Mouse (Mus musculus): Measurements from ENCODE around the gene Gm28230. TPM values are rescaled to one million over a fixed set of nuclear protein-coding genes. Genes with fewer than 3 reads are reported as not detected.
A peak's percentile ranks its signal among the peaks of the same experiment; 100 is the strongest.

Gm28230 gene
- total and polyA plus RNA-seq, 2 experiments from 2014 or later: not detected

DNA sequence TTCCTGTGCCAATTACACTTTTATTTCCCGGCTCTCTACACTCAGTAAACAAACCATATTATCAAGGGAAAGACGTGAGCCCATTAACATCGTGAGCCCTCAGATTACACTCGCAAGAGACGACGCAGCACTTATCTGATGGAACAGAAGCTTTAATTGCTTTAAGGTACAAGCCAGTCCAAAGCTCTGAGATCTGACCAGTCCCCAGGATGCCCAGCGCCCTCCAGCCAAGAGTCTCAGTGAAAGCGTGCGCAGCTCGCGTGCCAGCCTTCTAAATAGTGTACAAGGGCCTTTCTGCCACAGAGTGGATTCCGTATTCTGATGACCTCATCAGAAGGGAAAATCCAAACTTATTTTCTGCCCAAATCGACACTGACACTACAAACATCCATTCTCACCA is 35.4 kb downstream of the Gm28230 start:
- Histone ChIP-seq H3K4me3 (ENCODE audit: low read depth, low read length) (no peak overlapping the region), H3K36me3 (ENCODE audit: insufficient read depth, low read length) (no peaks in the 10 kb centered on the region), H3K9ac (replicated peaks; ENCODE audit: low read length, poor library complexity, severe bottlenecking) (no peak overlapping the region), H3K27me3 (ENCODE audit: insufficient read depth, low read length) (peaks cover 84% of the 10 kb centered on the region), H3K27ac (ENCODE audit: low read depth, low read length) (no peak overlapping the region), H3K4me2 (ENCODE audit: low read depth, low read length, poor library complexity, severe bottlenecking) (no peak overlapping the region), H3K9me3 (ENCODE audit: low read length) (no peaks in the 10 kb centered on the region), H3K4me1 (ENCODE audit: insufficient read depth, low read length) (peaks cover 12% of the 10 kb centered on the region)
- no peak for DNase-seq (ENCODE audit: low spot score)
- no peak for ATAC-seq (ENCODE audit: low FRiP score)
- TF ChIP-seq CTCF (IDR thresholded peaks at IDR 0.05): no peak
- WGBS: 5% methylated on average over 13 of the region's 13 CpGs

DNA sequence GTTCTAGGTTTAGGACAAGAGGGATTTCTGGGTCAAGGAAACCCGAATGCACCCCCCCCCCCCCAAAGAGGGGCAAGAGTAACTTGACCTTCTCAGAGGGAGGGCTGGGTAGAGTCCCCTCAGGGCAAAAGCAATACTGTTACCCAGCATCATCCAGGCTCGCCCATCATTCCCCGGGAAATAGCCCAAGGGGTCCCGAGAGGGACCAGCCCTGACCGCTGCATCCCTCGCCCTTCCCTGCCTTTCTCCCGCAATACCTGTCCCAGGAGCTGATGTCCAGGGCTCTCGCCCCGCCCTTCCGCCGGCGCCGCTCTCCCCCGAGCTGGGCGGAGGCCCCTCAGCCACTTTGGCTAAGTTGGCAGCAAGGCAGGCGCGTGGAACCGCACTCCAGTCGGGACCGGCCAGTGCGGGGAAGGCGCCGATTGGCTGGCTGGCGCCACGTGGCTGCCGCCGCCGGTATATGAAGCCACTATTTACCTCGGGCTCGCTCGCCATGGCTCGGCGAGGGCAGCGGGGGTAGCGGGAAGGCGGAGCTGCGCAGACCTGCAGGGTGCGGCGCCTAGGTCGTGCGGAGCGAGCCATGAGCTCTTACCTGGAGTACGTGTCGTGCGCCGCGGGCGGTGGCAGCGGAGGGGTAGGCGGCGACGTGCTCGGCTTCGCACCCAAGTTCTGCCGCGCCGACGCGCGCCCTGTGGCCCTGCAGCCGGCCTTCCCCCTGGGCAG is 36.2 kb downstream of the Gm28230 start, which contains the start of gene Hoxd1:
Gene Hoxd1, plus strand, starts transcription at position 459 of the 723 bp plus-strand sequence.
- no peak for TF ChIP-seq CTCF (IDR thresholded peaks at IDR 0.05)
- Histone ChIP-seq H3K9me3 (ENCODE audit: low read length) (no peaks in the 10 kb centered on the region), H3K27me3 (ENCODE audit: insufficient read depth, low read length) (peaks cover 80% of the 10 kb centered on the region), H3K4me1 (ENCODE audit: insufficient read depth, low read length) (peaks cover 12% of the 10 kb centered on the region), H3K4me2 (ENCODE audit: low read depth, low read length, poor library complexity, severe bottlenecking) (peak within 1 kb of the TSS; percentile 90), H3K27ac (ENCODE audit: low read depth, low read length) (no peak within 1 kb of the TSS), H3K9ac (replicated peaks; ENCODE audit: low read length, poor library complexity, severe bottlenecking) (no peak within 1 kb of the TSS), H3K36me3 (ENCODE audit: insufficient read depth, low read length) (no peaks in the 10 kb centered on the region), H3K4me3 (ENCODE audit: low read depth, low read length) (peak within 1 kb of the TSS; percentile 46)
- ATAC-seq (ENCODE audit: low FRiP score) (peak; percentile 58), DNase-seq (ENCODE audit: low spot score) (no peak)
- WGBS: 1% methylated on average over 56 of the region's 61 CpGs

DNA sequence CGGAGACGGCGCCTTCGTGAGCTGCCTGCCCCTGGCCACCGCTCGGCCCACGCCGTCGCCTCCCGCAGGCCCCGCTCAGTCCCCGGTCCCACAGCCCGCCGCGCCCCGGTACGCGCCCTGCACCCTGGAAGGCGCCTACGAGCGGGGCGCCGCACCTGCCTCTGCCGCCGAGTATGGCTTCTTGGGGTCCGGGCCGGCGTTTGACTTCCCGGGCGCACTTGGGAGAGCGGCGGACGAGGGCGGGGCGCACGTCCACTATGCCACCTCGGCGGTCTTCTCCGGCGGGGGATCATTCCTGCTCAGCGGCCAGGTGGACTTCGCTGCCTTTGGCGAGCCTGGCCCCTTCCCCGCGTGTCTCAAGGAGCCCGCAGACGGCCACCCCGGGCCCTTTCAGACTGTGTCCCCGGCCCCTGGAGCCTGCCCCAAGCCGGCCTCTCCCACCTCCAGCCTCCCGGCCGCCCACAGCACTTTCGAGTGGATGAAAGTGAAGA is 36.8 kb downstream of the Gm28230 start:
- Histone ChIP-seq H3K9me3 (ENCODE audit: low read length) (no peaks in the 10 kb centered on the region), H3K27ac (ENCODE audit: low read depth, low read length) (no peak overlapping the region), H3K27me3 (ENCODE audit: insufficient read depth, low read length) (peaks cover 74% of the 10 kb centered on the region), H3K36me3 (ENCODE audit: insufficient read depth, low read length) (no peaks in the 10 kb centered on the region), H3K9ac (replicated peaks; ENCODE audit: low read length, poor library complexity, severe bottlenecking) (no peak overlapping the region), H3K4me1 (ENCODE audit: insufficient read depth, low read length) (peaks cover 12% of the 10 kb centered on the region), H3K4me2 (ENCODE audit: low read depth, low read length, poor library complexity, severe bottlenecking) (peak overlapping the region; percentile 90), H3K4me3 (ENCODE audit: low read depth, low read length) (peak overlapping the region; percentile 46)
- 3% methylated on average over 49 of the region's 53 CpGs for WGBS
- no peak for ATAC-seq (ENCODE audit: low FRiP score)
- no peak for DNase-seq (ENCODE audit: low spot score)
- no peak for TF ChIP-seq CTCF (IDR thresholded peaks at IDR 0.05)

DNA sequence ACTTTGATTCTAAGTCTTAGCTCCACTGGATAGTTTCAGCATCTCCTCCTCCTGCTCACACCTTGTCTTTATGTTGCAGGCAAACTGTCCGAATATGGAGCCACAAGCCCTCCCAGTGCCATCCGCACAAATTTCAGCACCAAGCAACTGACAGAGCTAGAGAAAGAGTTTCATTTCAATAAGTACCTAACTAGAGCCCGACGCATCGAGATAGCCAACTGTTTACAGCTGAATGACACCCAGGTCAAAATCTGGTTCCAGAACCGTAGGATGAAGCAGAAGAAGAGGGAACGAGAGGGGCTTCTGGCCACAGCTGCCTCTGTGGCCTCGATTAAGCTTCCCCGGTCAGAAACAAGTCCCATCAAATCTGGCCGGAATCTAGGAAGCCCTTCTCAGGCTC is 37.4 kb downstream of the Gm28230 start:
- Histone ChIP-seq H3K27ac (ENCODE audit: low read depth, low read length) (no peak overlapping the region), H3K27me3 (ENCODE audit: insufficient read depth, low read length) (peaks cover 72% of the 10 kb centered on the region), H3K36me3 (ENCODE audit: insufficient read depth, low read length) (no peaks in the 10 kb centered on the region), H3K9me3 (ENCODE audit: low read length) (no peaks in the 10 kb centered on the region), H3K9ac (replicated peaks; ENCODE audit: low read length, poor library complexity, severe bottlenecking) (no peak overlapping the region), H3K4me3 (ENCODE audit: low read depth, low read length) (no peak overlapping the region), H3K4me1 (ENCODE audit: insufficient read depth, low read length) (peaks cover 12% of the 10 kb centered on the region), H3K4me2 (ENCODE audit: low read depth, low read length, poor library complexity, severe bottlenecking) (no peak overlapping the region)
- ATAC-seq (ENCODE audit: low FRiP score) (no peak), DNase-seq (ENCODE audit: low spot score) (no peak)
- TF ChIP-seq CTCF (IDR thresholded peaks at IDR 0.05): no peak
- 58% methylated on average over 10 of the region's 10 CpGs for WGBS

DNA sequence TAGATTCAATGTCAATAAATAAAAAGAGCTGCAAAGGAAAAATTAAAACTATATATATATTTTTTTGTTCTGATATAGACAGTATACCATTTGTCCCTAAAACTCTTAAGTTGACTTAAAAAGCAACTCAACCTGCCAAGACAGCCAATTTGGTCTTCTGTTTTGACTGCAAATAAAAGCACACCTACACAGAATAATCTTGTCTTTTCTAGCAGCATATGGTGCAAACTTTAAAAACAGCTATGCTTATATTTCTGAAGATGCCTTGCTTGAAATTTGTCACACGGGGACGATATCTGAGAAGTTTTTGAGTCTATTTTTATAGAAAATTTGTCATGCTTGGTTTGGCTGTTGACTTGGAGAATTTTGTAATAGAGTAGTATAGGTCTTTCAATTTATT is 47.8 kb downstream of the Gm28230 start:
- no peaks in the 10 kb centered on the region for H3K4me1 ChIP-seq (ENCODE audit: insufficient read depth, low read length)
- TF ChIP-seq CTCF (IDR thresholded peaks at IDR 0.05): no peak

DNA sequence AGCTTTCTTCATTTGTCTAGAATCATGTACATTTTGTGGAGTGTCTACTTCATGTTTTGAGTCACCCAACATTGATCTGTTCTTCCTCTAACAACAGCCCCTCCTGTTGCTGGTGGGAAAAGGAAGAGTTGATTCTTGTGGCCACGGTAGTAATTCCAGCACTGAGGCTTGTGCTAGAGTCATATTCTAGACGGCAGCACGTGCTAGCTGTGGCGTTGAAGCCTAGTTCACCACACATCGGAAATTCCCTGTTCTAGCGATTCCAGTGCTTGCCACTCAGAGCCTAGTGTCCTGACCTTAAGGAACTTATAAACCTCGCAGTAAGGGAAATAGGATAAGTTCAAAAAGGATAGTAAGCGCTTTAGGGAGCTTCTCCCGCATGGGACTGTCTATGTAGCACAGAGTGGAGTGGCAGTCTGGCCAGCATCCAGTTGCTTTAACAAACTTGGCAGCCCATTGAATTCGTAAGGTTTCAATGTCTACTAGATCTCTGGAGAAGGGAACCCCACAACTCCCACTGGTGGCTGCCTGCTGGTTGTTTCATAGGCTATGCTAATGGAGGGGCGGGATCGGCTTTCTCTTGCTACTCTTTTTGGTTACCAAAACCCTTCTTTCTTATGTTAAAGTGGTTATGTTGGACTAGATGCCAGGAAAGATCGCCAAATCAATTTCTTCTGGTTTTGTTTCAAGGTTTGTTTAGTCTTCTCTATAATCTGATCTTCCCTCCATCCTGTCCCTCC is 51.2 kb downstream of the Gm28230 start:
- no peaks in the 10 kb centered on the region for H3K4me1 ChIP-seq (ENCODE audit: insufficient read depth, low read length)
- TF ChIP-seq CTCF (IDR thresholded peaks at IDR 0.05): no peak
- H3K9ac ChIP-seq (replicated peaks; ENCODE audit: low read length, poor library complexity, severe bottlenecking): no peak overlapping the region
- no peaks in the 10 kb centered on the region for H3K27me3 ChIP-seq (ENCODE audit: insufficient read depth, low read length)
- 66% methylated on average over 13 of the region's 13 CpGs for WGBS
- DNase-seq (ENCODE audit: low spot score) (no peak), ATAC-seq (ENCODE audit: low FRiP score) (no peak)
- H3K4me3 ChIP-seq (ENCODE audit: low read depth, low read length): no peak overlapping the region
- no peak overlapping the region for H3K27ac ChIP-seq (ENCODE audit: low read depth, low read length)
- H3K9me3 ChIP-seq (ENCODE audit: low read length): no peaks in the 10 kb centered on the region
- no peaks in the 10 kb centered on the region for H3K36me3 ChIP-seq (ENCODE audit: insufficient read depth, low read length)
- no peak overlapping the region for H3K4me2 ChIP-seq (ENCODE audit: low read depth, low read length, poor library complexity, severe bottlenecking)

More for the DNA sequence above, 47.8 kb downstream of the Gm28230 start:
- Histone ChIP-seq H3K9me3 (ENCODE audit: low read length) (no peaks in the 10 kb centered on the region), H3K36me3 (ENCODE audit: insufficient read depth, low read length) (no peaks in the 10 kb centered on the region), H3K4me3 (ENCODE audit: low read depth, low read length) (no peak overlapping the region), H3K27ac (ENCODE audit: low read depth, low read length) (no peak overlapping the region), H3K27me3 (ENCODE audit: insufficient read depth, low read length) (0 out of 2 replicates have a peak, but pooled peaks cover 3% of the 10 kb centered on the region), H3K9ac (replicated peaks; ENCODE audit: low read length, poor library complexity, severe bottlenecking) (no peak overlapping the region), H3K4me2 (ENCODE audit: low read depth, low read length, poor library complexity, severe bottlenecking) (no peak overlapping the region)
- ATAC-seq (ENCODE audit: low FRiP score) (no peak), DNase-seq (ENCODE audit: low spot score) (no peak)
- WGBS: 91% methylated on average over 2 of the region's 2 CpGs
